Mouse (Mus musculus): Measurements from ENCODE around the gene Nxph1. TPM values are rescaled to one million over a fixed set of nuclear protein-coding genes. Genes with fewer than 3 reads are reported as not detected.

Gene Nxph1
- polyA plus RNA-seq, 1 experiment, result not detected

GRCm38 (mm10) chr6:9124321-9124914 is 176.2 kb downstream of the Nxph1 start:
- Histone ChIP-seq H3K27me3 (ENCODE audit: control insufficient read depth, insufficient read depth, low read length) (no peaks in the 10 kb centered on the region), H3K4me3 (ENCODE audit: low read depth, low read length) (no peak overlapping the region), H3K4me1 (ENCODE audit: control insufficient read depth, insufficient read depth, insufficient read length, low read length) (no peaks in the 10 kb centered on the region), H3K27ac (ENCODE audit: insufficient read depth, low read depth, low read length) (no peak overlapping the region), H3K36me3 (ENCODE audit: control insufficient read depth, insufficient read depth, low read length) (no peaks in the 10 kb centered on the region)
- WGBS, result 89% methylated on average over 12 of the region's 12 CpGs
- TF ChIP-seq CTCF (IDR thresholded peaks at IDR 0.05; ENCODE audit: extremely low read depth, insufficient read length, insufficient replicate concordance, low read depth, low read length), result no peak
- no peak for TF ChIP-seq POLR2A (IDR thresholded peaks at IDR 0.05; ENCODE audit: low read depth, low read length)

- Histone ChIP-seq H3K27ac (ENCODE audit: insufficient read depth, low read depth, low read length) (no peak overlapping the region), H3K4me1 (ENCODE audit: control insufficient read depth, insufficient read depth, insufficient read length, low read length) (no peaks in the 10 kb centered on the region), H3K36me3 (ENCODE audit: control insufficient read depth, insufficient read depth, low read length) (no peaks in the 10 kb centered on the region), H3K4me3 (ENCODE audit: low read depth, low read length) (no peak overlapping the region), H3K27me3 (ENCODE audit: control insufficient read depth, insufficient read depth, low read length) (no peaks in the 10 kb centered on the region)
- WGBS, result 64% methylated on average over 3 of the region's 3 CpGs
- TF ChIP-seq POLR2A (IDR thresholded peaks at IDR 0.05; ENCODE audit: low read depth, low read length), result no peak
- no peak for TF ChIP-seq CTCF (IDR thresholded peaks at IDR 0.05; ENCODE audit: extremely low read depth, insufficient read length, insufficient replicate concordance, low read depth, low read length)
Measured at GRCm38 (mm10) chr6:9133589-9134279, 185.5 kb downstream of the Nxph1 start.

GRCm38 (mm10) chr6:9147966-9148365 is 199.7 kb downstream of the Nxph1 start:
- H3K36me3 ChIP-seq (ENCODE audit: control insufficient read depth, insufficient read depth, low read length), result no peaks in the 10 kb centered on the region
- H3K4me1 ChIP-seq (ENCODE audit: control insufficient read depth, insufficient read depth, insufficient read length, low read length), result no peaks in the 10 kb centered on the region
- H3K27me3 ChIP-seq (ENCODE audit: control insufficient read depth, insufficient read depth, low read length), result no peaks in the 10 kb centered on the region
- no peak overlapping the region for H3K4me3 ChIP-seq (ENCODE audit: low read depth, low read length)
- H3K27ac ChIP-seq (ENCODE audit: insufficient read depth, low read depth, low read length), result no peak overlapping the region
- no peak for TF ChIP-seq POLR2A (IDR thresholded peaks at IDR 0.05; ENCODE audit: low read depth, low read length)
- no peak for TF ChIP-seq CTCF (IDR thresholded peaks at IDR 0.05; ENCODE audit: extremely low read depth, insufficient read length, insufficient replicate concordance, low read depth, low read length)

GRCm38 (mm10) chr6:9149791-9150190 is 201.6 kb downstream of the Nxph1 start:
- TF ChIP-seq POLR2A (IDR thresholded peaks at IDR 0.05; ENCODE audit: low read depth, low read length) (no peak), CTCF (IDR thresholded peaks at IDR 0.05; ENCODE audit: extremely low read depth, insufficient read length, insufficient replicate concordance, low read depth, low read length) (no peak)
- no peaks in the 10 kb centered on the region for H3K27me3 ChIP-seq (ENCODE audit: control insufficient read depth, insufficient read depth, low read length)
- no peak overlapping the region for H3K4me3 ChIP-seq (ENCODE audit: low read depth, low read length)
- H3K27ac ChIP-seq (ENCODE audit: insufficient read depth, low read depth, low read length), result no peak overlapping the region
- no peaks in the 10 kb centered on the region for H3K36me3 ChIP-seq (ENCODE audit: control insufficient read depth, insufficient read depth, low read length)
- 49% methylated on average over 1 of the region's 1 CpGs for WGBS
- H3K4me1 ChIP-seq (ENCODE audit: control insufficient read depth, insufficient read depth, insufficient read length, low read length), result no peaks in the 10 kb centered on the region

- Histone ChIP-seq H3K27ac (ENCODE audit: insufficient read depth, low read depth, low read length) (no peak overlapping the region), H3K27me3 (ENCODE audit: control insufficient read depth, insufficient read depth, low read length) (no peaks in the 10 kb centered on the region), H3K4me3 (ENCODE audit: low read depth, low read length) (no peak overlapping the region), H3K36me3 (ENCODE audit: control insufficient read depth, insufficient read depth, low read length) (no peaks in the 10 kb centered on the region), H3K4me1 (ENCODE audit: control insufficient read depth, insufficient read depth, insufficient read length, low read length) (no peaks in the 10 kb centered on the region)
- 73% methylated on average over 2 of the region's 2 CpGs for WGBS
- TF ChIP-seq POLR2A (IDR thresholded peaks at IDR 0.05; ENCODE audit: low read depth, low read length) (no peak), CTCF (IDR thresholded peaks at IDR 0.05; ENCODE audit: extremely low read depth, insufficient read length, insufficient replicate concordance, low read depth, low read length) (no peak)
Measured at GRCm38 (mm10) chr6:9159191-9159590, 211.0 kb downstream of the Nxph1 start.

GRCm38 (mm10) chr6:9182477-9182876 is 234.2 kb downstream of the Nxph1 start:
- 61% methylated on average over 3 of the region's 3 CpGs for WGBS
- no peak overlapping the region for H3K27ac ChIP-seq (ENCODE audit: insufficient read depth, low read depth, low read length)
- TF ChIP-seq CTCF (IDR thresholded peaks at IDR 0.05; ENCODE audit: extremely low read depth, insufficient read length, insufficient replicate concordance, low read depth, low read length), result no peak
- no peak for TF ChIP-seq POLR2A (IDR thresholded peaks at IDR 0.05; ENCODE audit: low read depth, low read length)

GRCm38 (mm10) chr6:9210730-9211129 is 262.5 kb downstream of the Nxph1 start:
- Histone ChIP-seq H3K36me3 (ENCODE audit: control insufficient read depth, insufficient read depth, low read length) (no peaks in the 10 kb centered on the region), H3K4me1 (ENCODE audit: control insufficient read depth, insufficient read depth, insufficient read length, low read length) (no peaks in the 10 kb centered on the region), H3K27ac (ENCODE audit: insufficient read depth, low read depth, low read length) (no peak overlapping the region), H3K27me3 (ENCODE audit: control insufficient read depth, insufficient read depth, low read length) (no peaks in the 10 kb centered on the region), H3K4me3 (ENCODE audit: low read depth, low read length) (no peak overlapping the region)
- TF ChIP-seq CTCF (IDR thresholded peaks at IDR 0.05; ENCODE audit: extremely low read depth, insufficient read length, insufficient replicate concordance, low read depth, low read length), result no peak
- no peak for TF ChIP-seq POLR2A (IDR thresholded peaks at IDR 0.05; ENCODE audit: low read depth, low read length)
- 83% methylated on average over 4 of the region's 4 CpGs for WGBS

More at GRCm38 (mm10) chr6:9182477-9182876, 234.2 kb downstream of the Nxph1 start:
- Histone ChIP-seq H3K4me3 (ENCODE audit: low read depth, low read length) (no peak overlapping the region), H3K36me3 (ENCODE audit: control insufficient read depth, insufficient read depth, low read length) (no peaks in the 10 kb centered on the region), H3K4me1 (ENCODE audit: control insufficient read depth, insufficient read depth, insufficient read length, low read length) (no peaks in the 10 kb centered on the region), H3K27me3 (ENCODE audit: control insufficient read depth, insufficient read depth, low read length) (no peaks in the 10 kb centered on the region)

Data from small intestine, adult 2 months (tissue).